Mouse (Mus musculus) heart, adult 11 months (tissue): ENCODE data around the gene Pheta2.

Experiments used
- DNase-seq: peaks from one replicate; pipeline ENCODE4 v3.0.0; 2022

Gene Pheta2

DNA sequence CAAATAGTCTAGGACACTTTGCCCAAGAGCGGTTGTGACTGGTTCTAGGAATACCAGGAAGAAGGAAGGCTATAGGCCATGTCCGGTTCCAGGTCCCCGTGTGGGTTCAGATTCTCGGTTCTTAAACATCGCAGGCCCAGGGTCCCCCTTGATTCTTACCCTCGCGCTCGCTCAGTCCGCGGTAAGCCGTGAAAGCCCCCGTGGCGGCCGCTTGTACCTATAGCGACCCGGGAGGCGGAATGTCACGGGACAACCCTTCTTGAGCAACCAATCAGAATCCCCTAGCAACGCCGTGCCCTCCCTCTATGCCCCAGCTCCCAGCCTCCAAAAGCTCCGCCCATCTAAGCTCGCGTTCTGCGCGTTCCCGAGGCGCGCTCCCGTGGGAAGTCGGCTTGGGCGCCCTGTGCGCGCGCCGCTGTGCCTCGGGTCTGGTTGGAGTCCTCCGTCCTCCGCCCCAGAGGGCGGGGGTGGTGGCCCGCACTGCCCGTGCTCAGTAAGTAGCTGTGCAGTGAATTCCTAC, at the start of gene Pheta2, which contains the start of the genes Naga and Smdt1:
TSS of gene Pheta2 (plus strand) at position 350 of the 520 bp plus-strand sequence.
TSS of gene Naga (minus strand) at position 333 of the 520 bp plus-strand sequence.
TSS of gene Smdt1 (plus strand) at position 367 of the 520 bp plus-strand sequence.
- DNase-seq, result peak; percentile 100

DNA sequence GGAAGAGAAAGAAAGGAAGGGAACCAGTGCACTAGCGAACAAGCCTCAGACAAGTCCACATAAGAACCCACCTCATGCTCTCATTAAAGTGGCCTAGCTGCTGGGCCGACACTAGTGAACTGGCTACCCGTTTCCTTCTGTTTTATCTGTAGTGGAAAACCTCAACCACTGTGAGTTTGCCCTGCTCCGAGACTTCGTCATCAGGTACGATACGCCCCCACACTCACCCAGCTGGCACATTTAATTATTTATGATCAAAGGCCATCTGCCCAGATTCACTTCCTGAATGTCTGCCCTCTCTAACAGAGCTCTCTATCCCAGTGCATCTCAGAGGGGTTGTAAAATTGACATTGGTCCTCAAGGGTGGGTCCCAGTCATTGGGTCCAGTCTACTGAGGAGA, 48.5 kb upstream of the Pheta2 start:
- no peak for DNase-seq

DNA sequence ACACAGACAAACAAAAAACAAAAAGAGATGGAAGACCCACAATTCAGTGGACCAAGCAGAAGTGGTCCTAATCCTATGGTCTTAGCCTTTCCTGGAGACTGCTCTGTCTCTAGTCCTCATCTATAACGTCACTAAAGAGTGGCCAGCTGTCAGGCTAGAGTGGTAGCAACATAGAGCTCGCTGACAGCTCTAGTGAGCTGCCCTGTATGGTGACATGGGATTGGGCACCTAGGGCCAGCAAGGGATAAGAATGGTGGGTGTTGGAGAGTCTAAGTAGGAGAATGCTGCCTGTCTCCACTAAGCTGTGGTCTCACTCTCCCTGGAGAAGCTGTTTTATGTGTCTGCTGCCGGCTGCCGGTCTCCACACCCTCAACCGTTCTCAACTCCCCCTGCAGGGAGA, 45.9 kb upstream of the Pheta2 start:
- DNase-seq, result no peak

DNA sequence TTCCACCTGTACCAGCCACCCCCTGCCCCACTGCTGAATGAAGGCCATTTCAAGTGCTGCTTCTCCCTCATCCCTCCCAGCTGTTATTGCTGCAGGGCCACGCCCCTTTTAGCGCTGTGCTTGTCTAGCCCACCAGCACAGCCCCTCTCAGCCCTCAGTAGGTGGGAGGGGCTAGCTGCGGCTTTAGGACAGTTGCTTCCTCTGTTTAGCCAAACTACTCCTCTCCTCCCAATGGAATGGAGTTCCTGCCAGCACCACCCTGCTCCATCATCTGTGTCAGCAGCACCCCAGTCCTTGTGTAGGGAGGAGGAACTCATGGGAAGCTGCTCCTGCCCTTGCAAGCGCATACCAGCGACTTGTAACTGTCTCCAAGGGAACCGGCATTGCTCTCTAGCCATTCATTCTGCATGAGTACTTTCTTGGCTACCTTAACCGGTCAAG, 45.5 kb upstream of the Pheta2 start:
- no peak for DNase-seq

DNA sequence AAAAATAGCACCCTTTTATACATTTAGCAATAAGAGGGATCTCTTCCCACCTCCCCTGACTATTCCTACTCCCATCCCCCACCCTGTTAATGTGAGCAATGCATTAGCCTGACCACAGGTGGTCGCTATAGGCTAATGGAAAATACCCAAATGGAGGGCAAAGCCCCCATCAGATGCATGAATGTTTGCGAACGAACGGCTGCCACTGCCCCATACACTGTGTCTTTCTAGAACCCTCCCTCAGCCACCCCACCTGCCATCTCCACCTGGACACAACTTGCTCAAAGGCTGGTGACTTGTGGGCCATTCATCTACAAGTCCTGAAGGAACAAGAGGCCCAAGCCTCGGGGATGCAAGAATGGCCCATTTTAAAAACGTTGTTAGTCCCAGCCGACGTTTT, 44.7 kb upstream of the Pheta2 start:
- no peak for DNase-seq

DNA sequence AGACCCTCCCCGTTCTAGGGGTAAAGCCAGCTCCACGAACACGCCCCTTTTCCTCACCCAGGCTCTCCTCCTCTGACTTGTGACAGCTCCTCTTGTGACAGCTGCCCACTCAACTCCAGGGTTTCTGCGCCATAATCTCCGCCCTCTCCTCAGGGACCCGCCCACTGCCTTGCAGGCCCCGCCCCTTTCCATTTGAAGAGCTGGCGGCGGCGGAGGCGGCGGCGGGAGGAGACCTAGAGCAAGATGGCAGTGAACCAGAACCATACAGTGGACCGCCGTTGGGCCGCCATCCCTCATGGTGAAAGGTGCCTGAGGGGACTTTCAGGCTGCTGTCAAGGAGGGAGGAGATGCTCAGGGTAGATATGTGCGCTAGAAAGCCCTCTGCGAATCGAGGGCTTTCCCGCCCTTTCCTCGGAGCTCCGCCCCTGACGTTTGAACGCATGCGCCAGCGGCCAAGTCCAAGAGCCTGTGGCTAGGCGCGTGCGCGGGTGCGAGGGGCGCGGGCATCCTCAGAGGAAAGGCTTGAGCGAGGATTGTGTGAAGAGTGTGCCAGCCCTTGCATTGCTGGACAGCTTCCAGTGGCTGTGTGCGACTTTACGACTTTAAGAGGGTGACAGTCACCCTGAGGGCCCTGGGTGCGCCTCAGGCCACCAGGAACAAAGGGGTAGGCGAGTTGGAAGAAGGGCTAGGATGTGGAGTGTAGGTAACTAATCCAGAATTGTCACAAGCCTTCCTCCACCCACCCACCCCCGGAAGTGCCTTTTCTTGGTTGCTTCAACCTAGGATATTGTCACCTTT, 39.8 kb upstream of the Pheta2 start, which contains the start of gene Wbp2nl:
TSS of gene Wbp2nl (plus strand) at position 191 of the 798 bp plus-strand sequence.
- no peak for DNase-seq

DNA sequence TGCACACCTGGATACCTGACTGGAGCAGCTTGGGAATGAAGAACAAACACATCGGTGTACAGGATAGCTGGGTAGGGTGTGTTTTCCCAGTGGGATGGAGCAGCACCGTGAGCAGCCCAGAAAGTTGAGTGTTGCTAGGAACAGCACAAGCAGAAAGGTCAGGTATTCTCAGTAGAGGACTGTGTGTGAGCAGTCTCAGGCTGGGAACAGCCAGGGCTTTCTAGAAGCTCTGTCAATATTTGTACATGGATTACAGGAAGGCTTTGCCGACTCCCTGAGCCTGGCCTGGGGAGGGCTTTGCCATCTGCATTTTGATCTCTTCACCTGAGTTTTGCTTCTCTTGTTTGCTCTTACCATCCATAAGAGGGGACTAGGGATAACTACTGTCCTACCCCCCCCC, 31.6 kb upstream of the Pheta2 start:
- no peak for DNase-seq

DNA sequence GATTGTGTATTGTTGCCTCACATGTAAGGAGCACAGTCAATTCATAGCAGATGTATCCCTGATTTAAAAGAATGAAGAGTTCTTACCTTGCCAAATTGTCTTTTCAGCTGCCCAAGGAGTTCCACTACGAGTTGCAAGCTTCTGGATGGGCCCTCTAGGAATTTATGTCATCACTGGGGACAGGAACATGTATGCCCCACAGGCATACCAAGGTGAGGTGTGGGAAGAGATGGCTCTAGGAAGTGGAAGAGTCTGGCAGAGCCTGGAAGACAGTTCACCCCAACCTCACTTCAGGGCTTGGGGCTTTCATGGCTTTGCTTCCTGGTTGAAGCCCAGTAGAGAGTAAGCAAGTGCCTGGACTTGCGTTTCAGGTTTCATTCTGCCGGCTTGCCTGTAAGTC, 30.3 kb upstream of the Pheta2 start:
- DNase-seq, result no peak

DNA sequence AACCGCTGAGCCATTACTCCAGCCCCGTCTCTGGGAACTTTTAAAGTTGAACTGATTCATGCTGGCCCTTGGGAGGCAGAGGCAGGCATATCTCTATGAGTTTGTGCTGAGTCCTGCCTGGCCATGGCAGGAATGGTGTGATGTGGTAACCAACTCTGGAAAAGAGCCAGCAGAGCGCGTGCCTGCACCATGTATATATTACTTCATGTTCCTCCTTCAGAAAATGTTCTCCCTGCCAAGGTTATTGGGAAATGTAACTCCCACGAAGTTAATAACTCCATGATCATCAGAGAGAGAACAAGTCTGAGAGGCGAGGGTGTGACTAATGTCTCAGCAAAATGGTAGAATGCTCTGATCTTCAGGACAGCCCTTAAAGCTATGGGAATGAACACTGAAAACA, 20.9 kb upstream of the Pheta2 start:
- no peak for DNase-seq

DNA sequence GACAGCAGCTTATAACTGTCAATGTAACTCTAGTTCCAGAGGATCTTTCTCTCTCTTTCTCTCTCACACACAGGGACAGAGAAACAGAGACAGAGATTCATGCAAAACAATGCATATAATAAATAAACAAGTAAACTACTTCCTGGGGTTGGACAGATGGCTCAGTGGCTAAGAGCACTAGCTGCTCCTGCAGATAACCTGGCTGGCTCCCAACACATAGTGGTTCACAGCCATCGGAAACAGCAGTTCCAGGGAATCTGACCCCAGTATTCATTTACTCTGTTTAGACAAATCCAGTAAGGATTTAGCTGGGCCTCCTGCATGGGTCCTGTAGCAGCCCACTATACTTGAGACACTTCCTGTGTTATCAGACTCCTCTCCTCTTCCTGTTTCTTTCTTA, 19.1 kb upstream of the Pheta2 start:
- DNase-seq, result no peak

DNA sequence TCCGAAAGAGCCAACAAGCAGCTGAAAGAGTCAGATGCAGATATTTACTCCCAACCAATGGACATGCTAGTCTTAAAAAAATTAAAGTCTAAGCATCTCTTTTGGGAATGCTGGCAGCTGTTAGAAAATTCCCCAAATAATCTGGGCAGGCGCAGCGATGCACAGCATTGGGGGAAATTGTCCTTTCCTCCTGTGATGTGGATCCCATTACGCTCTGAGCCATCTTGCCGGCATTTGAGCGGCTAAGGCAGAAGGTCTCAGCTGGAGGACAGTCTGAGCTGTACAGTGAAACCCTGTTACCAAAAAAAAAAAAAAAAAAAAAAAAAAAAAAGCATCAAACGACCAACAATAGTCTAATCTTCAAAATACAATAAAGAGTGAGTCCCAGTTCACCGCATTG, 16.5 kb upstream of the Pheta2 start:
- DNase-seq, result no peak

DNA sequence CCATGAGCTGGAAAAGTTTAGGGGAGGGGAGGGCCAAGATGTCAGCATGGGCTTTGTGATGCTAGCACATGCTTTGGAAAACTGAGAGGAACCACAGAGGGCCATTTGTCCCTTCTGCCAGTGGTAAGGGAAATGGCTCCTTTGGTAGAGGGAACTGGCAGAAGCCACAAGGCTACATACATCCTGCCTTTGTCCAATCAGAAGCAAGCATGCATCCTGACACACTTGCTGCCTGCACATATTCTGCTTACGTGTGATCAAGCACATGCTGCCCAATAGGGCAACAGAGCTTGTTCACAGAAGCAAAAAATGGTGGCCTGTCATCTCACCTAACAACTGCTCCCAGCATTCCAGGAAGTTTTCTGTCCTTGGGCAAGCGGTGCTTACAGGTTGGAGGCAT, 13.4 kb upstream of the Pheta2 start:
- DNase-seq, result no peak

DNA sequence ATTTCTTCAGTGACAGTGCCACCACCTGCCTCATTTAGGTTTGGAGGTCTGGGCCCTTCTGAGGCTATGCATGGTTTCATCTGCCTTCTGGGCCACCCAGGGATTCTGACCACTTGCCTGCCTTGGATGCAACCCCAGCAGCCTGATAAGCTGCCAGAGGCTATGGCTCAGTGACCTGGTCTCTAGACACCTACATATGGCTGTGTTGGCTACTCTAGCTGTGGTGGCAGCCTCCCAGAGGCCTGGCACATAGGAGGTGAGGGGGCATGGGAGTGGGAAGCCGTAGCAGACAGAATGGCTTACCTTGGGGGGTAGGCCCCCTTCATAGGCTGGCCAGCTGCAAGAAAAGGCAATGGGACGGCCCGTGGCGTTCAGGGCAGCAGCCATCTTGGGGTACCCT, 3.5 kb upstream of the Pheta2 start:
- no peak for DNase-seq

DNA sequence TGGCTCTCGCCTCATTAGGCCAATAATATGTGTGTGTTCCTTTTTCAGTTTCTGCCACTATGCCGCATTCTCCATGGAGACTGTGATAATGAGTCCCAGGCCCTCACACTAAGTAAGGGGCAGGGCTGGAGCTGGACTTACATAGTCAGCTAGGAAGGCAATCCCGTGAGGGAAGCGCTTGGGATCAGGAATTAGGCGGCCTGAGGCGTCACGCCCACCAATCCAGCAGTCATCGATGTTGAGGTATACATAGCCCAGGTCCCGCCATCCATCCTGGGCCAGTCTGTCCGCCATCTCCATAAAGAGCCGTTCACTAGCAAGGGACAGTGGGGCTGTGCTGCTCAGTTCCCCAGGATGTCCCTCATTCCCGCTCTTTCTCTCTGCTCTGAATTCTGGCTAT, 2.1 kb upstream of the Pheta2 start:
- peak; percentile 91 for DNase-seq

DNA sequence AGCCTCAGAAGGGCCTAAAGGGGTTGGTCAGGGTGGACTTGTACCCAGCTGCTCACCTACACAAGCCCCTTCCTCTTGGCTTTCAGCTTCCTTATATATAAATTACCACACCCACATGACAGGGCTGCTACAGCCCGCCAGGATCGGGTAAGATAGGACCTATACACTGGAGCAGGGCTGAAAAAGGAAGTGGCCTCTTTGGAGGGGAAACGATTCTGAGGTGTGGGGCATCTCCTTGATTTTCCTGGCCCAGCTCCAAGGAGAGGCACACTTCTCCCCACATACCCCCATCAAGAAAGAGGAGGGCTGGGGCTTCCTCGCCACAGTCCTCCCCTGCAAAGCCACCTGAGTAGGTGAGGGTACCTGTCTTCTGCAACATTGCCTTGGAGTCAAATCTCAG, 867 bp upstream of the Pheta2 start:
- DNase-seq, result peak; percentile 94

DNA sequence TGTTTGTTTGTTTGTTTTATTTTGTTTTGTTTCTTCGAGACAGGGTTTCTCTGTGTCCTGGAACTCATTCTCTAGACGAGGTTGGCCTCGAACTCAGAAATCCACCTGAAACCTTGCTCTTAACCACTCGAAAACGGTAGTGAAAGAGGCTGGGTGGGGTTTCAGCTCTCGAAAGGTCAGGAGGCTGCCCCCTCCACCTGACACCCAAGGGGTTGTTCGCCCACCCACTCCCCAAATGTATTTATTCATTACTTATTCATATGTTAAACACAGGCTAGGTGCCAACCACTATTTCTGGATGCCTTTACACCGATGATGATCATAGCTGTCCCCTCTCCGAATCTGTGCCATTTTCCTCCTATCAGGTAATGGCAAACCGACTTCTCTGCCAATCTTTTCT, 408 bp downstream of the Pheta2 start:
- DNase-seq, result no peak

DNA sequence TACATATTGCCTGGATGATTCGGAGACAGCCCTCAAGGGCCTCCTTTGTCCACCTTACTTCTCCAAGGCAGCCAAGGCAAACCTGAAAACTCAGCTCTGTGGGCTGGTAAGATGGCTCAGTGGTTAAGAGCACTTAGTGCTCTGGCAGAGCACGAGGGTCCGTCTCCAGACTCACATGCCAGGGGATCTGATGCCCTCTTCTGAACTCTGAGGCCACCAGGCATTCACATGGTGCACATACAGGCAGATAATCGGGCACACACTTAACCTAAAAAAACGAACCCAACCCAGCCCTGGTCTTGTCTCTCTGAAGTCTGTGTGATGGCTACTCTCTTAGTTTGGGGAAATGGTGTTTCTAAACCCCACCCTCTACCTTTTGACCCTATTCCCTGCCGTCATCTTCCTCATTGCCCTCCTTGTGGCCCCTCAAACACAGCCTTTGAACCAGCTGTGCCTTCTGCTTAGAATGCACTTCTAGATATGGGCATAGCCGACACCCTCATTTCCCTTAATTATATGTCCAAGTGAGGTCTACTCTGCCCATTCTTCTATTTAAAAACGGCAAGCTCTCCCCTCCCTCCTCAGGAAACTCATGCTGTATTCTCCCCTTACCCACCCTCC, 1.0 kb downstream of the Pheta2 start:
- no peak for DNase-seq

DNA sequence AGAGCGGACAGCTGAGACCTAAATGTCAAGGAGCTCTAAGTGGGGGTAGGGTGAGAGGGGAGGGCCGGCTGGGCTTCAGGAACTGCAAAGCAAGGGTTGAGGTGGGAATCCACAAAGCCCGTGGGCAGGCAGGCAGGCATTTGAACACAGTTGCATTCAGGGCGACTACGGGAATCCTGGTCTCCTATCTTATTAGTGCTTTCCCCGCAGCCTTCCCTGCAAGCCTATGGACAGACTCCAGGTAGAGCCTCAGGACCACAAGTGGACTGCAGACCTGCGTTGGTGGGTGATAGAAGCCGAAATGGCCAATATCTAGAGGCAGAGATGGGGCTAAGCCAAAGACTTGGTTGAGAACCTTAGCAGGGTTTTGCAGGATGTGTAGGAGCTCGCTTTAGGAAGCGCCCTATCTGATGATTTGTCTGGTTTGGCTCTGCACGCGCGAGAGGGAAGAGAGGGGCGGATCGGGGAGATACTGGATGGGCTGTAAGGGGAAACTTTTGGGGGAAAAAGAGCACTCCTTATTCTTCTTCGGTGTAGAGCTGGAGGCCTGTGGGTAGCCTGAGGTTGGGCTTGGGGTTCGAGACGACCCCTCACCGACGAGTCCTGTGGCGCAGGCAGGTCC, 1.8 kb downstream of the Pheta2 start:
- peak; percentile 91 for DNase-seq

DNA sequence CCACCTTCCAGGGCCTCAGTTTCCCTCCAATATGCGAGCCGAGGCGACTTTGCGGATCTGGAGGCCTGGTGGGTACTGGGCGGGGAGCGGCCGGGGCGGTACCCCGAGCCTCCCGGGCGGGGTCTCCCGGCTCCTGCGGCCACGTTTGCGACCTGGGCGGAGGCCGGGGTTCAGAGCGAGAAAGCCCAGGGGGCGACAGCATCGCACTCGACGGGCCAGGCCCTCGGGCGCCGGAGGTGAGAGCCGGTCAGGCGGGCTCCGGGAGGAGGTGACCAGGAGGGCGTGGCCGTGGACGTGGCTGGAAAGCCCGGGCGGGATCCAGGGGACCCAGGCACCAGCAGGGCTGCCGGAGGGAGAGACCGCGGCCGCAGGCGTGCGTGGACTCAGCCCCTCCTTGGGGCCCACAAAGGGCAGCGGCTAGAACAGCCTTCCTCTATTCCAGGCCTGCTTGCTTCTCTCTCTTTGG, 2.3 kb downstream of the Pheta2 start:
- peak; percentile 98 for DNase-seq

DNA sequence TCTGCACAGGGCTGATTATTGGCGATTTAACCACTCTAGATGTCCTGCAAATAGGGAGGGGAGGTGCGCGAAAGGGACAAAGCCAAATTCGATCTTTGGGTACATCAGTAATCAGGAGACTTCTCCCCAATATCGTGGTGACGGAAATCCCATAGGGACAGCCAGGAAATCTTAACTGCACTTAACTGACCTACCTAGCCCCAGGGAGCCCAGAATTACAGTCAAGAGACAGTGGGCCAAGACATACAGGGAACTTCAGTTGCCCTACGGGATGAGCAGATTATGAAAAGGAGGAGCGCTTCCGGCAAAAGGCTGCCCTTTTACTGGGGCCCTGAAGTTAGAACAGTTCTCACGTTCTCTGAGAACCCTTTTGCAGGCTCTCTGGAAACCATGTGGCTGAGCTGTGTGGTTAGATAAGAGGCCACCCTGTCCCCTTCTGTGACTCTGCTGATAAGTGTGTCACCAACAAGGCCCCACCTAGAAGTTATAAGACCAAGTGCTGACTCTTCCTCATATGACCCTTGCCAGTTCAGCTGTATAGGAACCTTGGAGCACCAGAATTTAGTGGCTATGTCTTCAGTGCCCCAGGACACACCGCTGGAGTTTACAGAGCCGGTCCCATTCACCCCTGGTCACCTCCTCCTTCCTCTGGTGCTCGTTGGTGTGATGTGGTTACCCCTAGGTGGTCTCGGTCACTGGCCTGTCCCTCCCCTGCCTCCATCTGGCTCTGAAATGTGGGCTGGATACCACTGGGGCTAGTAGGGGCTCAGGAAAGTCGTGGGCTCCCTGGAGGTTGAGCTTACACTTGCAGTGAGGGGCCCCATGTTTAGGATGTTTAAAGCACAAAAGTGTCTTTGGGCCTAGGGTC, 3.2 kb downstream of the Pheta2 start:
- DNase-seq, result peak; percentile 92

DNA sequence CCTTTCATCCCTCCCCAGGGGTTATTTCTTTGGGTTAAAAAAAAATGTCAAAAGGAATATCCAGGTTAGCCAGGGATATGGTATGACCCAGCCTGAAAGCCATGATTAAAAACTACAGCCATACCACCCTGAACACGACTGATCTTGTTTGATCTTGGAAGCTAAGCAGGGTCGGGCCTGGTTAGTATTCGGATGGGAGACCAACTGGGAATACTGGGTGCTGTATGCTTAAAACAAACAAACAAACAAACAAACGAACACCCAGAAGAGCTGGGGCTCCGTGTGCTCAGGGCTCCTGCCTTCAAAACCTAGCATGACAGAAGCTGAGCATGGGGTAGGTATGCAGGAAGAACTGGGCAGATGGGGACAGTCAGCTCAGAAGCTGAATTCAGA, 3.8 kb downstream of the Pheta2 start:
- DNase-seq, result no peak
